8 mouse cellular contexts compared by ENCODE assay signal in genomic region chr2:128943538-128944528, GRCm38 (mm10). TPM values are rescaled to one million over a fixed set of nuclear protein-coding genes. Genes with fewer than 3 reads are reported as not detected.
DNase-seq lines count a peak whose midpoint lies in the region; ATAC-seq lines count a peak whose summit lies in the region.

TSS of gene Zc3h8 (minus strand) at chr2:128944077.

- peak; percentile 96 for DNase-seq in T-cell, adult 2 months (ENCODE audit: low spot score)
- peak; percentile 96 to 97 for DNase-seq in cerebellum, postnatal 36 days
- peak; percentile 97 for DNase-seq in gastrocnemius, adult 18-20 months (ENCODE audit: low spot score)
- peak; percentile 96 to 98 for DNase-seq in left cerebral cortex, adult 18-20 months (ENCODE audit: low spot score in 2 of 2)
- peak; percentile 97 for DNase-seq in right cerebral cortex, adult 18-20 months
- DNase-seq in urinary bladder, postnatal 10 days (ENCODE audit: low spot score) = peak; percentile 93

- H3K36me3 ChIP-seq in hindbrain, embryonic 16.5 days (ENCODE audit: control insufficient read depth, insufficient read depth, low read length) = no peaks in the 10 kb centered on the region
- 0 out of 2 replicates have a peak, but pooled peaks cover 6% of the 10 kb centered on the region for H3K36me3 ChIP-seq in macrophage (ENCODE audit: inconsistent target)

- peak within 1 kb of the TSS; percentile 79 for H3K4me2 ChIP-seq in hindbrain, embryonic 16.5 days (ENCODE audit: low read length)

- no peaks in the 10 kb centered on the region for H3K9me3 ChIP-seq in hindbrain, embryonic 16.5 days (ENCODE audit: control insufficient read depth, low read length)

- H3K79me2 ChIP-seq in macrophage (ENCODE audit: inconsistent target) = no peaks in the 10 kb centered on the region

- peak within 1 kb of the TSS; percentile 75 for H3K4me3 ChIP-seq in hindbrain, embryonic 16.5 days (ENCODE audit: low read length)
- peak within 1 kb of the TSS; percentile 48 for H3K4me3 ChIP-seq in macrophage (ENCODE audit: inconsistent target)

- H3K9ac ChIP-seq in hindbrain, embryonic 16.5 days (ENCODE audit: low read depth, low read length) = peak within 1 kb of the TSS; percentile 81

- H3K4me1 ChIP-seq in hindbrain, embryonic 16.5 days (ENCODE audit: control insufficient read depth, insufficient read depth, low read depth, low read length) = peaks cover 4% of the 10 kb centered on the region

- 1% methylated on average over 65 of the region's 65 CpGs for WGBS in hindbrain, embryonic 16.5 days
- 1% methylated on average over 65 of the region's 65 CpGs for WGBS in macrophage (ENCODE audit: missing documents)

- ATAC-seq in hindbrain, embryonic 16.5 days = peak; percentile 97

- H3K27ac ChIP-seq in hindbrain, embryonic 16.5 days (ENCODE audit: low read depth, low read length) = peak within 1 kb of the TSS; percentile 91
- H3K27ac ChIP-seq in macrophage = peak within 1 kb of the TSS; percentile 52

- H3K27me3 ChIP-seq in hindbrain, embryonic 16.5 days (replicated peaks; ENCODE audit: control insufficient read depth, insufficient read depth, low read length) = no peaks in the 10 kb centered on the region

RNA-seq across cellular contexts. Expression of gene Zc3h8, which starts in this region (rescaled TPM):
- 1 to 10 TPM; 8.4 to 8.9 TPM for total RNA-seq in gastrocnemius, adult 18-20 months (2021)
- 13.8 and 14.1 TPM in 2 replicates for polyA plus RNA-seq in hindbrain, embryonic 16.5 days (2015; fragmentation: Nextera tagmentation; extraction: Ambion mirVana)
- total RNA-seq in left cerebral cortex, adult 18-20 months (2021) = 1 to 10 TPM; 6.8 to 8.4 TPM
- 10 to 100 TPM in 16 of 26 experiments, 1 to 10 TPM in 10; 1.7 to 22.6 (median 14.0) TPM for total RNA-seq in macrophage (2018; cell fraction: chromatin; rRNA removed)
- total RNA-seq in macrophage (2018; cell fraction: cytosol; rRNA removed) = 1 to 10 TPM in 24 of 26 experiments, under 1 TPM in 2; 0.43 to 3.3 (median 2.3) TPM
- 10 to 100 TPM in 16 of 26 experiments, 1 to 10 TPM in 10; 1.8 to 27.5 (median 13.0) TPM for total RNA-seq in macrophage (2018; cell fraction: nucleus; rRNA removed)
- polyA plus RNA-seq in macrophage (2018) = 3.5 to 5.5 TPM (median 3.7 TPM) in 3 replicates

Comparison
In these comparisons a context has a peak if more than half of its experiments do, and no peak if none do; other contexts are left out.
1. Peak in every context shown above with its lines: DNase-seq, ATAC-seq, H3K4me3 ChIP-seq and H3K27ac ChIP-seq.